Mouse (Mus musculus): ENCODE data around the gene Fam81b. TPM values are rescaled to one million over a fixed set of nuclear protein-coding genes. Genes with fewer than 3 reads are reported as not detected.
"Not testable (repeated sequence)": the region's sequence is repeated elsewhere in the genome, so short reads cannot be mapped to it uniquely, and the experiment has no call there.

The Fam81b gene
- total RNA-seq (2021) = not detected

GRCm38 (mm10) chr13:76304637-76305122 is at the start of gene Fam81b:
Fam81b (minus strand) TSS chr13:76305072.
- DNase-seq (ENCODE audit: low spot score in 2 of 2) = peak in 1 of 2 experiments; percentile 52
- intact Hi-C loops (cut with DNase I) = loop anchor here (5.0 to 10.0 kb wide), 2 partner anchors 87 to 380 kb away; no protein-coding TSS in a partner anchor

- DNase-seq (ENCODE audit: low spot score in 2 of 2); intact Hi-C loops (cut with DNase I): not testable (repeated sequence)
Measured at GRCm38 (mm10) chr13:76345941-76346340, 41.1 kb upstream of the Fam81b start.

GRCm38 (mm10) chr13:76318635-76319034 is 13.8 kb upstream of the Fam81b start:
- DNase-seq (ENCODE audit: low spot score in 2 of 2) = peak; percentile 50 to 72
- intact Hi-C loops (cut with DNase I) = no loop called here

GRCm38 (mm10) chr13:76311580-76311979 is 6.7 kb upstream of the Fam81b start:
- DNase-seq (ENCODE audit: low spot score in 2 of 2) = no peak
- intact Hi-C loops (cut with DNase I) = no loop called here

GRCm38 (mm10) chr13:76308811-76309210 is 3.9 kb upstream of the Fam81b start:
- intact Hi-C loops (cut with DNase I) = loop anchor here (10.0 kb wide), 1 partner anchor 376 kb away; no protein-coding TSS in a partner anchor
- peak in 1 of 2 experiments; percentile 23 for DNase-seq (ENCODE audit: low spot score in 2 of 2)

GRCm38 (mm10) chr13:76305655-76306365 is 938 bp upstream of the Fam81b start:
- DNase-seq (ENCODE audit: low spot score in 2 of 2) = peak in 1 of 2 experiments; percentile 16

GRCm38 (mm10) chr13:76305241-76305640 is 369 bp upstream of the Fam81b start:
- no peak for DNase-seq (ENCODE audit: low spot score in 2 of 2)
- intact Hi-C loops (cut with DNase I) = loop anchor here (10.0 kb wide), 1 partner anchor 380 kb away; no protein-coding TSS in a partner anchor

More at GRCm38 (mm10) chr13:76305655-76306365, 938 bp upstream of the Fam81b start:
- intact Hi-C loops (cut with DNase I) = loop anchor here (10.0 kb wide), 1 partner anchor 379 kb away; no protein-coding TSS in a partner anchor

GRCm38 (mm10) chr13:76304201-76304600 is 671 bp downstream of the Fam81b start:
- no peak for DNase-seq (ENCODE audit: low spot score in 2 of 2)
- intact Hi-C loops (cut with DNase I) = loop anchor here (5.0 to 10.0 kb wide), 2 partner anchors 87 to 381 kb away; no protein-coding TSS in a partner anchor

- no peak for DNase-seq (ENCODE audit: low spot score in 2 of 2)
- intact Hi-C loops (cut with DNase I) = loop anchor here (5.0 to 10.0 kb wide), 2 partner anchors 86 to 382 kb away; no protein-coding TSS in a partner anchor
Measured at GRCm38 (mm10) chr13:76303160-76303559, 1.7 kb downstream of the Fam81b start.

- intact Hi-C loops (cut with DNase I) = loop anchor here (5.0 to 10.0 kb wide), 2 partner anchors 85 to 383 kb away; no protein-coding TSS in a partner anchor
- no peak for DNase-seq (ENCODE audit: low spot score in 2 of 2)
Measured at GRCm38 (mm10) chr13:76302056-76302455, 2.8 kb downstream of the Fam81b start.

- intact Hi-C loops (cut with DNase I) = no loop called here
- DNase-seq (ENCODE audit: low spot score in 2 of 2) = no peak
Measured at GRCm38 (mm10) chr13:76292050-76292449, 12.8 kb downstream of the Fam81b start.

- DNase-seq (ENCODE audit: low spot score in 2 of 2) = no peak
- intact Hi-C loops (cut with DNase I) = no loop called here
Measured at GRCm38 (mm10) chr13:76284597-76284996, 20.3 kb downstream of the Fam81b start.

GRCm38 (mm10) chr13:76264361-76265026 is 40.4 kb downstream of the Fam81b start:
- DNase-seq (ENCODE audit: low spot score in 2 of 2) = peak in 1 of 2 experiments; percentile 70
- intact Hi-C loops (cut with DNase I) = no loop called here

GRCm38 (mm10) chr13:76258766-76259165 is 46.1 kb downstream of the Fam81b start:
- DNase-seq (ENCODE audit: low spot score in 2 of 2) = peak; percentile 66 to 96
- intact Hi-C loops (cut with DNase I) = loop anchor here (2.0 to 5.0 kb wide), 2 partner anchors 64 to 169 kb away; no protein-coding TSS in a partner anchor

GRCm38 (mm10) chr13:76256350-76256749 is 48.5 kb downstream of the Fam81b start:
- intact Hi-C loops (cut with DNase I) = loop anchor here (5.0 kb wide), 1 partner anchor 171 kb away; no protein-coding TSS in a partner anchor

GRCm38 (mm10) chr13:76250092-76250491 is 54.8 kb downstream of the Fam81b start:
- intact Hi-C loops (cut with DNase I) = no loop called here
- DNase-seq (ENCODE audit: low spot score in 2 of 2) = no peak

More at GRCm38 (mm10) chr13:76256350-76256749, 48.5 kb downstream of the Fam81b start:
- DNase-seq (ENCODE audit: low spot score in 2 of 2) = no peak

- intact Hi-C loops (cut with DNase I) = no loop called here
- no peak for DNase-seq (ENCODE audit: low spot score in 2 of 2)
Measured at GRCm38 (mm10) chr13:76249066-76249465, 55.8 kb downstream of the Fam81b start.

GRCm38 (mm10) chr13:76215397-76215796 is 89.5 kb downstream of the Fam81b start:
- DNase-seq (ENCODE audit: low spot score in 2 of 2) = peak; percentile 51 to 71
- intact Hi-C loops (cut with DNase I) = loop anchor here (5.0 kb wide), 3 partner anchors 87 to 467 kb away; no protein-coding TSS in a partner anchor

GRCm38 (mm10) chr13:76214928-76215327 is 89.9 kb downstream of the Fam81b start:
- no peak for DNase-seq (ENCODE audit: low spot score in 2 of 2)
- intact Hi-C loops (cut with DNase I) = loop anchor here (5.0 kb wide), 3 partner anchors 87 to 467 kb away; no protein-coding TSS in a partner anchor

GRCm38 (mm10) chr13:76199943-76200342 is 104.9 kb downstream of the Fam81b start:
- no peak for DNase-seq (ENCODE audit: low spot score in 2 of 2)
- intact Hi-C loops (cut with DNase I) = no loop called here

All from left cerebral cortex, postnatal 25 days (tissue).